Mouse (Mus musculus): ENCODE results near the gene Snx29. TPM values are rescaled to one million over a fixed set of nuclear protein-coding genes. Genes with fewer than 3 reads are reported as not detected.
"Not testable (repeated sequence)": the region's sequence is repeated elsewhere in the genome, so short reads cannot be mapped to it uniquely, and the experiment has no call there.

Snx29 gene
- polyA plus RNA-seq, 1 experiment from 2014 or later: 14.2 TPM

DNA sequence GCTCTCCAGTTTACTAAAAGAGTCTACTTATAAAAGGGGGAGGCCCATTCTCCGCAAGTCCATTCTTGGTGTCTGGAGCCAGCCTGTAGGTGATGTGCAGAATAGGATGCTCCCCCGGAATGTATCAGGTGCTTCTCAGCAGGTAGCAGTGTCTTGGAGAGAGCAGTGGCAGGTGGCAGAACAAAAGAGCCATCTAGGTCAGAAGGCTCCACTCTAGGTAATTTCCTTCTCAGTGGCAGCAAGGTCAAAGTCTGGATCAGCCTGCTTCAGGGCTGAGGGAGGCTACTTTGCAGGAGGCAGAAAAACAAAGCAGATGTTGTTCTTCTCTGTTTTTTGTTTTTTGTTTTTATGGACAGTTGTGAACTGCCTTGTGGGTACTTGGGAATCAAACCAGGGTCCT, 37.9 kb downstream of the Snx29 start:
- not testable (repeated sequence) for H3K36me3 ChIP-seq; ATAC-seq (ENCODE audit: insufficient number of reproducible peaks, low FRiP score, low TSS enrichment, low read depth); H3K27ac ChIP-seq (replicated peaks); H3K9me3 ChIP-seq (replicated peaks); H3K4me2 ChIP-seq (replicated peaks); H3K9ac ChIP-seq; H3K4me3 ChIP-seq (replicated peaks); H3K4me1 ChIP-seq; H3K27me3 ChIP-seq
- 91% methylated on average over 2 of the region's 2 CpGs for WGBS

GRCm38 (mm10) chr16:11365626-11366025, 42.9 kb downstream of the Snx29 start:
- Histone ChIP-seq H3K4me3 (replicated peaks) (no peak overlapping the region), H3K36me3 (no peaks in the 10 kb centered on the region), H3K4me2 (replicated peaks) (no peak overlapping the region), H3K9me3 (replicated peaks) (no peaks in the 10 kb centered on the region), H3K9ac (no peak overlapping the region), H3K4me1 (peaks cover 14% of the 10 kb centered on the region), H3K27me3 (no peaks in the 10 kb centered on the region), H3K27ac (replicated peaks) (0 out of 2 replicates have a peak overlapping the region, but pooled peaks have one; percentile 13)
- 55% methylated on average over 5 of the region's 5 CpGs for WGBS
- ATAC-seq (ENCODE audit: insufficient number of reproducible peaks, low FRiP score, low TSS enrichment, low read depth): no peak; the same call in 1 of the 2 replicates

- Histone ChIP-seq H3K36me3 (no peaks in the 10 kb centered on the region), H3K27ac (replicated peaks) (no peak overlapping the region), H3K9ac (no peak overlapping the region), H3K4me3 (replicated peaks) (no peak overlapping the region), H3K27me3 (no peaks in the 10 kb centered on the region), H3K4me1 (peaks cover 14% of the 10 kb centered on the region), H3K9me3 (replicated peaks) (no peaks in the 10 kb centered on the region), H3K4me2 (replicated peaks) (no peak overlapping the region)
- 37% methylated on average over 1 of the region's 1 CpGs for WGBS
- no peak for ATAC-seq (ENCODE audit: insufficient number of reproducible peaks, low FRiP score, low TSS enrichment, low read depth)
Observed at GRCm38 (mm10) chr16:11366851-11367250, 44.1 kb downstream of the Snx29 start.

GRCm38 (mm10) chr16:11368412-11368811, 45.7 kb downstream of the Snx29 start:
- no peak overlapping the region for H3K9ac ChIP-seq
- H3K4me2 ChIP-seq (replicated peaks): no peak overlapping the region
- no peaks in the 10 kb centered on the region for H3K9me3 ChIP-seq (replicated peaks)
- H3K27me3 ChIP-seq: no peaks in the 10 kb centered on the region
- H3K36me3 ChIP-seq: no peaks in the 10 kb centered on the region
- no peak for ATAC-seq (ENCODE audit: insufficient number of reproducible peaks, low FRiP score, low TSS enrichment, low read depth)
- peaks cover 14% of the 10 kb centered on the region for H3K4me1 ChIP-seq
- H3K27ac ChIP-seq (replicated peaks): no peak overlapping the region
- no peak overlapping the region for H3K4me3 ChIP-seq (replicated peaks)
- WGBS: 85% methylated on average over 3 of the region's 3 CpGs

- Histone ChIP-seq H3K27me3 (no peaks in the 10 kb centered on the region), H3K4me2 (replicated peaks) (no peak overlapping the region), H3K4me1 (peaks cover 14% of the 10 kb centered on the region), H3K9ac (no peak overlapping the region), H3K9me3 (replicated peaks) (no peaks in the 10 kb centered on the region), H3K36me3 (no peaks in the 10 kb centered on the region), H3K4me3 (replicated peaks) (no peak overlapping the region), H3K27ac (replicated peaks) (0 out of 2 replicates have a peak overlapping the region, but pooled peaks have one; percentile 7)
- WGBS: 63% methylated on average over 4 of the region's 4 CpGs
- no peak for ATAC-seq (ENCODE audit: insufficient number of reproducible peaks, low FRiP score, low TSS enrichment, low read depth)
Observed at GRCm38 (mm10) chr16:11369162-11369561, 46.5 kb downstream of the Snx29 start.

DNA sequence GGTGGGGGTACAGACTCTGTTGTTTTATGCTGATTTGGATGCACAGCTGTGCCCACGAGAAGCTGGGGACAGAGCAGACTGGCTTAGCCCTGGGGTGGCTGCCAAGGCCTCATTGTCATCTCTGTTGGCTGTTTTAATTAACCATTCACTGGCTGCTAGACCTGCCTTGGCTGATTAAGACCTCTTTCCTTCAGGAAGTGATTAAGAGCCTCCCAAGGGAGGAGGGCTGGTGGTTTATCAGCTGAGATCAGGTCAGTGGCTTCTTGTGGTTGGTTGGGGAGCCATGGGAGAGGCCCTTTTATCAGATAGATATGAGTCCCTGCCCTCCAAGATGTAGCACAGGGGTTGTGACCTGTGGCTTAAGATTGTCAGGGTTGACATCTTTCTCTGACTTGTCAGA, 46.9 kb downstream of the Snx29 start:
- Histone ChIP-seq H3K4me1 (peaks cover 14% of the 10 kb centered on the region), H3K4me2 (replicated peaks) (no peak overlapping the region), H3K27me3 (no peaks in the 10 kb centered on the region), H3K9ac (no peak overlapping the region), H3K9me3 (replicated peaks) (no peaks in the 10 kb centered on the region), H3K4me3 (replicated peaks) (no peak overlapping the region), H3K36me3 (no peaks in the 10 kb centered on the region), H3K27ac (replicated peaks) (0 out of 2 replicates have a peak overlapping the region, but pooled peaks have one; percentile 7)
- WGBS: 9% methylated on average over 1 of the region's 1 CpGs
- no peak for ATAC-seq (ENCODE audit: insufficient number of reproducible peaks, low FRiP score, low TSS enrichment, low read depth)

GRCm38 (mm10) chr16:11370132-11370544, 47.4 kb downstream of the Snx29 start:
- H3K4me1 ChIP-seq: peaks cover 14% of the 10 kb centered on the region
- no peak overlapping the region for H3K9ac ChIP-seq
- 40% methylated on average over 7 of the region's 7 CpGs for WGBS
- H3K9me3 ChIP-seq (replicated peaks): no peaks in the 10 kb centered on the region
- H3K4me2 ChIP-seq (replicated peaks): no peak overlapping the region
- H3K27me3 ChIP-seq: no peaks in the 10 kb centered on the region
- H3K4me3 ChIP-seq (replicated peaks): no peak overlapping the region
- H3K27ac ChIP-seq (replicated peaks): no peak overlapping the region
- no peaks in the 10 kb centered on the region for H3K36me3 ChIP-seq
- ATAC-seq (ENCODE audit: insufficient number of reproducible peaks, low FRiP score, low TSS enrichment, low read depth): no peak

- H3K4me2 ChIP-seq (replicated peaks): no peak overlapping the region
- no peaks in the 10 kb centered on the region for H3K27me3 ChIP-seq
- H3K4me1 ChIP-seq: peaks cover 18% of the 10 kb centered on the region
- WGBS: 33% methylated on average over 3 of the region's 3 CpGs
- no peaks in the 10 kb centered on the region for H3K9me3 ChIP-seq (replicated peaks)
- H3K4me3 ChIP-seq (replicated peaks): no peak overlapping the region
- ATAC-seq (ENCODE audit: insufficient number of reproducible peaks, low FRiP score, low TSS enrichment, low read depth): peak; percentile 61
- peak overlapping the region; percentile 65 for H3K27ac ChIP-seq (replicated peaks)
- no peak overlapping the region for H3K9ac ChIP-seq
- no peaks in the 10 kb centered on the region for H3K36me3 ChIP-seq
Observed at GRCm38 (mm10) chr16:11379264-11379663, 56.6 kb downstream of the Snx29 start.

DNA sequence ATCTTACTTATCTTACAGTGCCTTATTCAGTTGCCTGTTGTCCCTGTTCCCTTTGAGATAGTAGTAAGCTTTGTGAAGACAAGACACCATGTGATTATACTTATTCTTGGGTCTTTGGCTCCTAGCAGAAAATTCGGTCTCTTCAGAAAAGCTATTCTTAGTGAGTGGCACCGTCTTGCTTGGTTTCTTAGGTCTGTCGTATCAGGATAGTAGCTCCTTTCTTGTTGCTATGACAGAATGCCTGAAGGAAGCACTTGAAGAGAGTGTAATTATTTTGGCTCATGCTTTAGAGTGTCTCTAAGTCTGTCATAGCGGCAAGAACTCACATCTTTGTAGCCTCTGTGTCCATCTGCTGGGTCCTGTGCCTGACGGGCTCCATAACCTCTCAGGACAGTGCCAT, 57.3 kb downstream of the Snx29 start:
- no peak overlapping the region for H3K4me2 ChIP-seq (replicated peaks)
- no peaks in the 10 kb centered on the region for H3K9me3 ChIP-seq (replicated peaks)
- no peak overlapping the region for H3K9ac ChIP-seq
- 69% methylated on average over 5 of the region's 5 CpGs for WGBS
- H3K27me3 ChIP-seq: no peaks in the 10 kb centered on the region
- no peak overlapping the region for H3K4me3 ChIP-seq (replicated peaks)
- no peaks in the 10 kb centered on the region for H3K36me3 ChIP-seq
- H3K27ac ChIP-seq (replicated peaks): peak overlapping the region; percentile 65
- H3K4me1 ChIP-seq: peaks cover 26% of the 10 kb centered on the region
- ATAC-seq (ENCODE audit: insufficient number of reproducible peaks, low FRiP score, low TSS enrichment, low read depth): no peak

DNA sequence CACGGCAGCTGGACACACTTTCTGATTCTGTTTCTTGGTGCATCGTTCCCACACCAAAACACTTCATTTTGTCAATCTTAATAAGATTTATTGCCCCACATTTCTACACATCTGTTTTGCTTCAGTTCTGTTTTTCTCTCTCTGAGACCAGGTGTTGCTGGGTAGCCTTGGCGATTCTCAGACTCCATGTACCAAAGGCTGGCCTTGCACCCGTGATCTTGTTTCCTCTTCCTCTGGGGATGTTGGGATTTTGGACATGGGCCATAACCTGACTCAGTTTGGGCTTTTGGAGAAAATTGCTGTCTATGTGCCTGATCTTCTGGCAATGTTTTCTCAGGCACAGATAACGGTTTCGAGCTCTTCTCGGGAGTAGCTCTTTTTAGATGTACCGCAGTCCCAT, 58.2 kb downstream of the Snx29 start:
- no peaks in the 10 kb centered on the region for H3K36me3 ChIP-seq
- no peak overlapping the region for H3K4me2 ChIP-seq (replicated peaks)
- H3K27me3 ChIP-seq: no peaks in the 10 kb centered on the region
- peaks cover 33% of the 10 kb centered on the region for H3K4me1 ChIP-seq
- no peaks in the 10 kb centered on the region for H3K9me3 ChIP-seq (replicated peaks)
- no peak overlapping the region for H3K4me3 ChIP-seq (replicated peaks)
- H3K9ac ChIP-seq: no peak overlapping the region
- no peak overlapping the region for H3K27ac ChIP-seq (replicated peaks)
- ATAC-seq (ENCODE audit: insufficient number of reproducible peaks, low FRiP score, low TSS enrichment, low read depth): no peak
- 64% methylated on average over 8 of the region's 8 CpGs for WGBS

GRCm38 (mm10) chr16:11384361-11384760, 61.7 kb downstream of the Snx29 start:
- Histone ChIP-seq H3K36me3 (no peaks in the 10 kb centered on the region), H3K4me1 (peaks cover 25% of the 10 kb centered on the region), H3K4me3 (replicated peaks) (no peak overlapping the region), H3K9ac (no peak overlapping the region), H3K27me3 (no peaks in the 10 kb centered on the region), H3K27ac (replicated peaks) (no peak overlapping the region), H3K9me3 (replicated peaks) (no peaks in the 10 kb centered on the region), H3K4me2 (replicated peaks) (no peak overlapping the region)
- ATAC-seq (ENCODE audit: insufficient number of reproducible peaks, low FRiP score, low TSS enrichment, low read depth): no peak
- WGBS: 64% methylated on average over 5 of the region's 5 CpGs

GRCm38 (mm10) chr16:11385150-11385549, 62.4 kb downstream of the Snx29 start:
- H3K27me3 ChIP-seq: no peaks in the 10 kb centered on the region
- WGBS: 58% methylated on average over 5 of the region's 5 CpGs

More at GRCm38 (mm10) chr16:11385150-11385549, 62.4 kb downstream of the Snx29 start:
- Histone ChIP-seq H3K4me2 (replicated peaks) (no peak overlapping the region), H3K36me3 (no peaks in the 10 kb centered on the region), H3K9me3 (replicated peaks) (no peaks in the 10 kb centered on the region), H3K27ac (replicated peaks) (no peak overlapping the region), H3K4me3 (replicated peaks) (no peak overlapping the region), H3K4me1 (peaks cover 19% of the 10 kb centered on the region), H3K9ac (no peak overlapping the region)
- ATAC-seq (ENCODE audit: insufficient number of reproducible peaks, low FRiP score, low TSS enrichment, low read depth): no peak
